Mouse (Mus musculus): ENCODE results near the gene Ccl8.

DNA sequence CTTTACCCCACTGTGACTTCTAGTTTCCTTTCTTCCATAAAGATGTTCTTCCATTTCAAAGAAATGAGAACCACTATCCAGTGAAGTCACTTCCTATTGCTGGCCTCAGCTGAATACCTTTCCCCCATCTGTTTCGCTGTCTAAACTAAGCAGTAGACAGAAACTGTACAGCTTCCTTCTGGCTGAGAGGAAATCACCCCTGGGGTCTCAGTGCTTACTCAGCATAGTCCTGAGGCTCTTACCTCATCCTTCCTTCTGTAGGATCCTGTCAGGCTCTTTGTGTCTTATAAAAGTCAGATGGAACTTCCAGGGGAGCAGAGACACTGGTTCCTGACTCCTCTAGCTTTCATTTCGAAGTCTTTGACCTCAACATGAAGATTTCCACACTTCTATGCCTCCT is 13.5 kb upstream of the Ccl8 start, which contains the start of gene Ccl12:
- no peak for TF ChIP-seq CTCF (IDR thresholded peaks at IDR 0.05; ENCODE audit: low read depth)
- no peak for TF ChIP-seq EP300 (IDR thresholded peaks at IDR 0.05; ENCODE audit: low read depth)

Measured in liver, embryonic 14.5 days (tissue).